Mouse (Mus musculus): ENCODE measurements around the gene Slc38a3. TPM values are rescaled to one million over a fixed set of nuclear protein-coding genes. Genes with fewer than 3 reads are reported as not detected.

Slc38a3 gene
- total and polyA plus RNA-seq, 3 experiments, result not detected

- Histone ChIP-seq H3K9ac (ENCODE audit: control insufficient read depth, low read depth, low read length, poor library complexity, severe bottlenecking) (no peak overlapping the region), H3K27ac (ENCODE audit: control insufficient read depth, low read depth, low read length) (no peak overlapping the region), H3K4me1 (ENCODE audit: control insufficient read depth in 1 of 2, insufficient read depth in 2 of 2, low read length in 2 of 2) (no peaks in the 10 kb centered on the region), H3K9me3 (replicated peaks; ENCODE audit: insufficient read depth, low read length) (no peaks in the 10 kb centered on the region), H3K27me3 (ENCODE audit: control insufficient read depth in 1 of 2, insufficient read depth in 2 of 2, low read length in 2 of 2) (peaks cover 6 to 9% of the 10 kb centered on the region in 2 experiments; a peak in 3 of 4 replicates), H3K36me3 (ENCODE audit: control insufficient read depth in 1 of 2, insufficient read depth in 2 of 2, low read length in 2 of 2) (no peaks in the 10 kb centered on the region), H3K79me2 (ENCODE audit: control insufficient read depth, insufficient read depth, low read length, poor library complexity) (no peaks in the 10 kb centered on the region), H3K4me3 (ENCODE audit: control insufficient read depth in 1 of 2, insufficient read depth in 1 of 2, low read depth in 2 of 2, low read length in 2 of 2) (no peak overlapping the region)
- no peak for DNase-seq (ENCODE audit: low read depth, low spot score)
- TF ChIP-seq HCFC1 (IDR thresholded peaks at IDR 0.05; ENCODE audit: low read depth, low read length) (no peak), ETS1 (IDR thresholded peaks at IDR 0.05; ENCODE audit: low read depth, low read length) (no peak), GATA1 (IDR thresholded peaks at IDR 0.05; ENCODE audit: low read depth, low read length) (no peak), MAFK (IDR thresholded peaks at IDR 0.05; ENCODE audit: borderline replicate concordance, low read depth, low read length) (no peak), CHD2 (IDR thresholded peaks at IDR 0.05; ENCODE audit: low read length) (no peak), SIN3A (IDR thresholded peaks at IDR 0.05; ENCODE audit: low read length) (no peak), ZC3H11A (IDR thresholded peaks at IDR 0.05; ENCODE audit: low read depth, low read length) (no peak), MEF2A (IDR thresholded peaks at IDR 0.05; ENCODE audit: extremely low read depth, insufficient replicate concordance, low read depth, low read length, poor library complexity, severe bottlenecking) (no peak), MAZ (IDR thresholded peaks at IDR 0.05; ENCODE audit: low read depth, low read length) (no peak), NRF1 (IDR thresholded peaks at IDR 0.05; ENCODE audit: insufficient read depth, low read depth, low read length, poor library complexity, severe bottlenecking) (no peak), JUND (IDR thresholded peaks at IDR 0.05; ENCODE audit: low read depth, low read length) (no peak)
These were observed 34.2 kb upstream of the Slc38a3 start for GRCm38 (mm10) chr9:107703337-107704122.

GRCm38 (mm10) chr9:107702606-107703185, 33.4 kb upstream of the Slc38a3 start:
- DNase-seq (ENCODE audit: low read depth, low spot score), result no peak
- Histone ChIP-seq H3K79me2 (ENCODE audit: control insufficient read depth, insufficient read depth, low read length, poor library complexity) (no peaks in the 10 kb centered on the region), H3K4me3 (ENCODE audit: control insufficient read depth in 1 of 2, insufficient read depth in 1 of 2, low read depth in 2 of 2, low read length in 2 of 2) (no peak overlapping the region), H3K27me3 (ENCODE audit: control insufficient read depth in 1 of 2, insufficient read depth in 2 of 2, low read length in 2 of 2) (peaks cover 8 to 9% of the 10 kb centered on the region in 2 experiments; a peak in 3 of 4 replicates), H3K9ac (ENCODE audit: control insufficient read depth, low read depth, low read length, poor library complexity, severe bottlenecking) (no peak overlapping the region), H3K4me1 (ENCODE audit: control insufficient read depth in 1 of 2, insufficient read depth in 2 of 2, low read length in 2 of 2) (no peaks in the 10 kb centered on the region), H3K27ac (ENCODE audit: control insufficient read depth, low read depth, low read length) (no peak overlapping the region), H3K9me3 (replicated peaks; ENCODE audit: insufficient read depth, low read length) (no peaks in the 10 kb centered on the region), H3K36me3 (ENCODE audit: control insufficient read depth in 1 of 2, insufficient read depth in 2 of 2, low read length in 2 of 2) (no peaks in the 10 kb centered on the region)
- TF ChIP-seq USF2 (IDR thresholded peaks at IDR 0.05; ENCODE audit: borderline replicate concordance in 1 of 2, insufficient read depth in 1 of 2, low read depth in 1 of 2, low read length in 2 of 2) (no peak), GABPA (IDR thresholded peaks at IDR 0.05; ENCODE audit: low read depth, low read length) (no peak), RAD21 (IDR thresholded peaks at IDR 0.05; ENCODE audit: low read depth, low read length) (no peak), ELF1 (IDR thresholded peaks at IDR 0.05; ENCODE audit: low read depth, low read length) (no peak), JUND (IDR thresholded peaks at IDR 0.05; ENCODE audit: low read depth, low read length) (no peak), NRF1 (IDR thresholded peaks at IDR 0.05; ENCODE audit: insufficient read depth, low read depth, low read length, poor library complexity, severe bottlenecking) (no peak), NELFE (IDR thresholded peaks at IDR 0.05; ENCODE audit: low read depth, low read length) (no peak), MAX (IDR thresholded peaks at IDR 0.05; ENCODE audit: low read length) (no peak), TAL1 (IDR thresholded peaks at IDR 0.05; ENCODE audit: low read length) (no peak), CHD2 (IDR thresholded peaks at IDR 0.05; ENCODE audit: low read length) (no peak), MAZ (IDR thresholded peaks at IDR 0.05; ENCODE audit: low read depth, low read length) (no peak), MEF2A (IDR thresholded peaks at IDR 0.05; ENCODE audit: extremely low read depth, insufficient replicate concordance, low read depth, low read length, poor library complexity, severe bottlenecking) (no peak), BHLHE40 (IDR thresholded peaks at IDR 0.05; ENCODE audit: borderline replicate concordance, low read depth, low read length) (no peak), HCFC1 (IDR thresholded peaks at IDR 0.05; ENCODE audit: low read depth, low read length) (no peak), CHD1 (IDR thresholded peaks at IDR 0.05; ENCODE audit: low read depth, low read length) (no peak), EP300 (IDR thresholded peaks at IDR 0.05; ENCODE audit: low read depth in 1 of 2, low read length in 2 of 2) (no peak), SIN3A (IDR thresholded peaks at IDR 0.05; ENCODE audit: low read length) (no peak), POLR2A (IDR thresholded peaks at IDR 0.05; ENCODE audit: control insufficient read depth in 1 of 2, insufficient read depth in 1 of 2, low read depth in 1 of 2, low read length in 2 of 2, poor library complexity in 1 of 2) (no peak), CTCF (IDR thresholded peaks at IDR 0.05 in 2 of 3, conservative IDR thresholded peaks at IDR 0.05 in 1 of 3; ENCODE audit: control insufficient read depth in 1 of 3, insufficient read depth in 1 of 3, low read depth in 2 of 3, low read length in 3 of 3, poor library complexity in 1 of 3, severe bottlenecking in 1 of 3) (no peak)

Measured in MEL (cell line).